Mouse (Mus musculus): ENCODE results near the gene Eml2. TPM values are rescaled to one million over a fixed set of nuclear protein-coding genes. Genes with fewer than 3 reads are reported as not detected.
A peak's percentile ranks its signal among the peaks of the same experiment; 100 is the strongest.

The Eml2 gene
- polyA plus RNA-seq (2015; fragmentation: Nextera tagmentation; extraction: Ambion mirVana): 26.0 and 26.1 TPM in 2 replicates

GRCm38 (mm10) chr7:19175708-19176515 is at the start of gene Eml2:
Gene Eml2 (plus strand): TSS chr7:19176421.

GRCm38 (mm10) chr7:19148875-19149541 is 27.2 kb upstream of the Eml2 start, which contains the start of gene Qpctl:
Gene Qpctl (minus strand): TSS chr7:19149291.

GRCm38 (mm10) chr7:19149626-19150025 is 26.6 kb upstream of the Eml2 start, which contains the start of gene Snrpd2:
Gene Snrpd2 (plus strand): TSS chr7:19149722.

GRCm38 (mm10) chr7:19165656-19166423 is 10.4 kb upstream of the Eml2 start, which contains the start of gene Gipr:
Gene Gipr (minus strand): TSS chr7:19166127.

GRCm38 (mm10) chr7:19211996-19212755 is 36.0 kb downstream of the Eml2 start, which contains the start of gene Gpr4:
Gene Gpr4 (plus strand): TSS chr7:19212538.

GRCm38 (mm10) chr7:19227883-19228792 is 51.9 kb downstream of the Eml2 start, which contains the start of gene Opa3:
Gene Opa3 (plus strand): TSS chr7:19228334.

MicroRNAs within 50 kb of the gene (microRNA counts, 519-probe panel; counts per million panel counts)
- not detected for microRNA mmu-miR-330

Small RNAs within 50 kb of the gene (microRNA-seq; reads per million reads assigned to microRNA genes)
- gene Mir330: 359 reads per million, percentile 62 among the genes with 10 or more reads in this experiment

Other genes with a start within 250 kb of the Eml2 start
- gene Nanos2, start 189.0 kb upstream of the Eml2 start, polyA plus RNA-seq (2015; fragmentation: Nextera tagmentation; extraction: Ambion mirVana): not detected in 2 replicates
- 2.3 and 2.4 TPM in 2 replicates for gene Mypop, start 185.2 kb upstream of the Eml2 start, polyA plus RNA-seq (2015; fragmentation: Nextera tagmentation; extraction: Ambion mirVana)
- 7.5 and 8.1 TPM in 2 replicates for gene Irf2bp1, start 172.4 kb upstream of the Eml2 start, polyA plus RNA-seq (2015; fragmentation: Nextera tagmentation; extraction: Ambion mirVana)
- not detected in 2 replicates for gene Foxa3, start 152.9 kb upstream of the Eml2 start, polyA plus RNA-seq (2015; fragmentation: Nextera tagmentation; extraction: Ambion mirVana)
- 10.3 and 10.6 TPM in 2 replicates for gene Sympk, start 152.0 kb upstream of the Eml2 start, polyA plus RNA-seq (2015; fragmentation: Nextera tagmentation; extraction: Ambion mirVana)
- gene Rsph6a, start 121.7 kb upstream of the Eml2 start, polyA plus RNA-seq (2015; fragmentation: Nextera tagmentation; extraction: Ambion mirVana): not detected in 2 replicates
- gene Dmwd, start 100.2 kb upstream of the Eml2 start, polyA plus RNA-seq (2015; fragmentation: Nextera tagmentation; extraction: Ambion mirVana): 7.3 and 9.4 TPM in 2 replicates
- 567 and 705 TPM in 2 replicates for gene Dmpk, start 92.6 kb upstream of the Eml2 start, polyA plus RNA-seq (2015; fragmentation: Nextera tagmentation; extraction: Ambion mirVana)
- 28.4 and 30.6 TPM in 2 replicates for gene Six5, start 81.8 kb upstream of the Eml2 start, polyA plus RNA-seq (2015; fragmentation: Nextera tagmentation; extraction: Ambion mirVana)
- gene Gm4969, start 58.1 kb upstream of the Eml2 start, polyA plus RNA-seq (2015; fragmentation: Nextera tagmentation; extraction: Ambion mirVana): 0.71 and 1.3 TPM in 2 replicates
- 5.8 and 6.1 TPM in 2 replicates for gene Fbxo46, start 56.6 kb upstream of the Eml2 start, polyA plus RNA-seq (2015; fragmentation: Nextera tagmentation; extraction: Ambion mirVana)
- 11.9 and 12.2 TPM in 2 replicates for gene Qpctl, start 27.1 kb upstream of the Eml2 start, polyA plus RNA-seq (2015; fragmentation: Nextera tagmentation; extraction: Ambion mirVana)
- gene Snrpd2, start 26.7 kb upstream of the Eml2 start, polyA plus RNA-seq (2015; fragmentation: Nextera tagmentation; extraction: Ambion mirVana): 189 and 191 TPM in 2 replicates
- 0.37 and 0.49 TPM in 2 replicates for gene Gipr, start 10.3 kb upstream of the Eml2 start, polyA plus RNA-seq (2015; fragmentation: Nextera tagmentation; extraction: Ambion mirVana)
- gene Gpr4, start 36.1 kb downstream of the Eml2 start, polyA plus RNA-seq (2015; fragmentation: Nextera tagmentation; extraction: Ambion mirVana): 13.5 and 15.9 TPM in 2 replicates
- gene Opa3, start 51.9 kb downstream of the Eml2 start, polyA plus RNA-seq (2015; fragmentation: Nextera tagmentation; extraction: Ambion mirVana): 24.9 and 26.7 TPM in 2 replicates
- gene Vasp, start 95.4 kb downstream of the Eml2 start, polyA plus RNA-seq (2015; fragmentation: Nextera tagmentation; extraction: Ambion mirVana): 110 and 122 TPM in 2 replicates
- gene Ppm1n, start 103.6 kb downstream of the Eml2 start, polyA plus RNA-seq (2015; fragmentation: Nextera tagmentation; extraction: Ambion mirVana): 0.37 TPM in 1 of 2 replicates, not detected in the other
- 19.9 and 21.9 TPM in 2 replicates for gene Rtn2, start 106.2 kb downstream of the Eml2 start, polyA plus RNA-seq (2015; fragmentation: Nextera tagmentation; extraction: Ambion mirVana)
- 0.57 and 0.75 TPM in 2 replicates for gene Fosb, start 133.6 kb downstream of the Eml2 start, polyA plus RNA-seq (2015; fragmentation: Nextera tagmentation; extraction: Ambion mirVana)
- gene Ercc1, start 168.4 kb downstream of the Eml2 start, polyA plus RNA-seq (2015; fragmentation: Nextera tagmentation; extraction: Ambion mirVana): 48.3 and 53.8 TPM in 2 replicates
- gene Cd3eap, start 183.1 kb downstream of the Eml2 start, polyA plus RNA-seq (2015; fragmentation: Nextera tagmentation; extraction: Ambion mirVana): 13.3 and 13.8 TPM in 2 replicates
- gene Ppp1r13l, start 183.3 kb downstream of the Eml2 start, polyA plus RNA-seq (2015; fragmentation: Nextera tagmentation; extraction: Ambion mirVana): 9.7 and 11.9 TPM in 2 replicates
- 5.6 and 5.9 TPM in 2 replicates for gene Ercc2, start 205.6 kb downstream of the Eml2 start, polyA plus RNA-seq (2015; fragmentation: Nextera tagmentation; extraction: Ambion mirVana)
- 4.7 and 5.9 TPM in 2 replicates for gene Klc3, start 227.7 kb downstream of the Eml2 start, polyA plus RNA-seq (2015; fragmentation: Nextera tagmentation; extraction: Ambion mirVana)
- 875 and 934 TPM in 2 replicates for gene Ckm, start 228.4 kb downstream of the Eml2 start, polyA plus RNA-seq (2015; fragmentation: Nextera tagmentation; extraction: Ambion mirVana)

Measured in urinary bladder, postnatal 0 days (tissue).